8 mouse cellular contexts compared by ENCODE assay signal in the genomic region with DNA sequence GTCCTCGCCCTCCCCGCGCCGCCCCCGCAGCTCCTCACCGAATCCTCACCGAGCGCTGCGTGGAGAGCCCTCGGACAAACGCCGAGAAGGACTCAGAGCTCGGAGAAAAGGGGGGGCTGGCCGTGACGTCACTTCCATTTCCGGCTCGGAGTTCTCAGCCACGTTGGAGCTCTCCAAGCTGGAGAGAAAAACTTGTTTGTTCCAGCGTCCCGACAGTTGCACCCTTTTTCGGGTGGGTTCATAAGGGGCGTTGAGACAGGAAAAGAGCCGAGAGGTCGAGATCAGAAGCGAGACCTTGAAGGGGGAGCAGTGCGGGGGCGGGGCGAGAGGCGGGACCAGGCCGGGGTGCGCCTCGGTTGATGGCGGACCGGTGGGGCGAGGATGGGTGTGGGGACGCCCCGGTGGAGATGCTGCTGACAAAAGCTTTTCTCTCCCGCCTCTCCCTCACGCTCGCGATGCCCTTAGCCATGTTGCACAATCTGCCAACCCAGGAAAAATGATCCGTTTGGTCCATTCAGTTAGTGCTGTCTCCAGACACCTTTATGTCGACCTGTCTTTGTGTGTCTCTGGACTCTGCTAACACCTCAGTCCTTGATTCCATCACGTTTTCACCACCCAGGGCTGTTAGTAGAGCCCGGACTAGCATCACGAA. TPM values are rescaled to one million over a fixed set of nuclear protein-coding genes. Genes with fewer than 3 reads are reported as not detected.
DNase-seq lines count a peak whose midpoint lies in the region; ATAC-seq and TF ChIP-seq lines count a peak whose summit lies in the region.

Gene Zfp266 (minus strand): TSS at position 112 of the 652 bp plus-strand sequence.

- peaks cover 7 to 42% of the 10 kb centered on the region in 2 experiments for H3K36me3 ChIP-seq in MEL (ENCODE audit: control insufficient read depth in 1 of 2, insufficient read depth in 2 of 2, low read length in 2 of 2)
- peaks cover 4% of the 10 kb centered on the region; the same call in 1 of the 2 replicates for H3K36me3 ChIP-seq in forebrain, postnatal 0 days (ENCODE audit: insufficient read depth)
- peaks cover 3% of the 10 kb centered on the region; the same call in 1 of the 2 replicates for H3K36me3 ChIP-seq in neural tube, embryonic 15.5 days

- peak within 1 kb of the TSS; percentile 82 for H3K9ac ChIP-seq in MEL (ENCODE audit: control insufficient read depth, low read depth, low read length, poor library complexity, severe bottlenecking)
- H3K9ac ChIP-seq in forebrain, postnatal 0 days: peak within 1 kb of the TSS; percentile 93
- H3K9ac ChIP-seq in neural tube, embryonic 15.5 days (replicated peaks): peak within 1 kb of the TSS; percentile 91

- no peaks in the 10 kb centered on the region for H3K9me3 ChIP-seq in MEL (replicated peaks; ENCODE audit: insufficient read depth, low read length)
- no peaks in the 10 kb centered on the region for H3K9me3 ChIP-seq in forebrain, postnatal 0 days (ENCODE audit: low read length)
- no peaks in the 10 kb centered on the region for H3K9me3 ChIP-seq in neural tube, embryonic 15.5 days (replicated peaks)

- H3K79me2 ChIP-seq in MEL (ENCODE audit: control insufficient read depth, insufficient read depth, low read length, poor library complexity): peaks cover 34% of the 10 kb centered on the region

- peak in 1 of 3 experiments; percentile 20; a peak in 1 of 6 replicates for TF ChIP-seq CTCF in MEL (IDR thresholded peaks at IDR 0.05 in 2 of 3, conservative IDR thresholded peaks at IDR 0.05 in 1 of 3; ENCODE audit: control insufficient read depth in 1 of 3, insufficient read depth in 1 of 3, low read depth in 2 of 3, low read length in 3 of 3, poor library complexity in 1 of 3, severe bottlenecking in 1 of 3)
- TF ChIP-seq CTCF in cerebellum, adult 2 months (IDR thresholded peaks at IDR 0.05; ENCODE audit: borderline replicate concordance, insufficient read depth, low read depth, low read length): no peak
- no peak for TF ChIP-seq CTCF in forebrain, postnatal 0 days (IDR thresholded peaks at IDR 0.05; ENCODE audit: low read depth)
- no peak for TF ChIP-seq CTCF in layer of hippocampus, adult 2 months (conservative IDR thresholded peaks at IDR 0.05)
- no peak for TF ChIP-seq CTCF in lung, adult 2 months (IDR thresholded peaks at IDR 0.05; ENCODE audit: insufficient read depth, low read length)

- H3K4me2 ChIP-seq in forebrain, postnatal 0 days (ENCODE audit: low read depth): peak within 1 kb of the TSS; percentile 76
- peak within 1 kb of the TSS; percentile 81 for H3K4me2 ChIP-seq in neural tube, embryonic 15.5 days

- H3K27ac ChIP-seq in MEL (ENCODE audit: control insufficient read depth, low read depth, low read length): peak within 1 kb of the TSS; percentile 94
- H3K27ac ChIP-seq in cerebellum, adult 2 months (ENCODE audit: insufficient read depth, low read length): peak within 1 kb of the TSS; percentile 91
- H3K27ac ChIP-seq in forebrain, postnatal 0 days (ENCODE audit: low read depth, low read length): peak within 1 kb of the TSS; percentile 97
- H3K27ac ChIP-seq in layer of hippocampus, adult 2 months: peak within 1 kb of the TSS; percentile 98
- peak within 1 kb of the TSS; percentile 98 for H3K27ac ChIP-seq in neural tube, embryonic 15.5 days (replicated peaks)

- no peaks in the 10 kb centered on the region for H3K27me3 ChIP-seq in MEL (ENCODE audit: control insufficient read depth in 1 of 2, insufficient read depth in 2 of 2, low read length in 2 of 2)
- H3K27me3 ChIP-seq in cerebellum, adult 2 months (ENCODE audit: control insufficient read depth, insufficient read depth, low read length): no peaks in the 10 kb centered on the region
- H3K27me3 ChIP-seq in forebrain, postnatal 0 days (ENCODE audit: insufficient read depth, low read length): no peaks in the 10 kb centered on the region
- no peaks in the 10 kb centered on the region for H3K27me3 ChIP-seq in neural tube, embryonic 15.5 days (replicated peaks)

- TF ChIP-seq POLR2A in MEL (IDR thresholded peaks at IDR 0.05; ENCODE audit: control insufficient read depth in 1 of 2, insufficient read depth in 1 of 2, low read depth in 1 of 2, low read length in 2 of 2, poor library complexity in 1 of 2): peak; percentile 98 to 99
- peak; percentile 60; the same call in 1 of the 2 replicates for TF ChIP-seq POLR2A in cerebellum, adult 2 months (IDR thresholded peaks at IDR 0.05; ENCODE audit: borderline replicate concordance, insufficient read depth, low read length)
- peak; percentile 55; the same call in 1 of the 2 replicates for TF ChIP-seq POLR2A in lung, adult 2 months (IDR thresholded peaks at IDR 0.05; ENCODE audit: borderline replicate concordance, extremely low read depth, low read depth, low read length)

- peak in 1 of 2 experiments; percentile 22; a peak in 2 of 4 replicates for TF ChIP-seq EP300 in MEL (IDR thresholded peaks at IDR 0.05; ENCODE audit: low read depth in 1 of 2, low read length in 2 of 2)

- ATAC-seq in forebrain, postnatal 0 days: peak; percentile 94
- ATAC-seq in neural tube, embryonic 15.5 days (ENCODE audit: low FRiP score): peak; percentile 93

- TF ChIP-seq RAD21 in MEL (IDR thresholded peaks at IDR 0.05; ENCODE audit: low read depth, low read length): no peak

- DNase-seq in MEL (ENCODE audit: low read depth, low spot score): peak; percentile 99
- peak; percentile 93 to 95 for DNase-seq in cerebellum, adult 2 months
- peak; percentile 93 for DNase-seq in forebrain, postnatal 0 days
- DNase-seq in heart, postnatal 4 days: peak; percentile 93
- DNase-seq in layer of hippocampus, adult 2 months (ENCODE audit: low spot score in 2 of 2): peak; percentile 90
- peak; percentile 94 for DNase-seq in lung, adult 2 months
- DNase-seq in testis, postnatal 10 days (ENCODE audit: low spot score): peak; percentile 95

- H3K4me3 ChIP-seq in MEL (ENCODE audit: control insufficient read depth in 1 of 2, insufficient read depth in 1 of 2, low read depth in 2 of 2, low read length in 2 of 2): peak within 1 kb of the TSS; percentile 77 to 93
- peak within 1 kb of the TSS; percentile 97 for H3K4me3 ChIP-seq in cerebellum, adult 2 months (replicated peaks; ENCODE audit: insufficient read depth, low read depth, low read length)
- H3K4me3 ChIP-seq in forebrain, postnatal 0 days (ENCODE audit: low read depth, low read length): peak within 1 kb of the TSS; percentile 81
- peak within 1 kb of the TSS; percentile 84 for H3K4me3 ChIP-seq in layer of hippocampus, adult 2 months
- peak within 1 kb of the TSS; percentile 85 for H3K4me3 ChIP-seq in lung, adult 2 months (replicated peaks; ENCODE audit: extremely low read depth, low read depth, low read length)
- H3K4me3 ChIP-seq in neural tube, embryonic 15.5 days (replicated peaks): peak within 1 kb of the TSS; percentile 85

- H3K4me1 ChIP-seq in MEL (ENCODE audit: control insufficient read depth in 1 of 2, insufficient read depth in 2 of 2, low read length in 2 of 2): peaks cover 21 to 42% of the 10 kb centered on the region in 2 experiments
- 0 out of 2 replicates have a peak, but pooled peaks cover 2% of the 10 kb centered on the region for H3K4me1 ChIP-seq in cerebellum, adult 2 months (ENCODE audit: control insufficient read depth, insufficient read depth, low read length)
- peaks cover 26% of the 10 kb centered on the region for H3K4me1 ChIP-seq in forebrain, postnatal 0 days (ENCODE audit: insufficient read depth)
- H3K4me1 ChIP-seq in lung, adult 2 months (ENCODE audit: control insufficient read depth, insufficient read depth, low read length): peaks cover 7% of the 10 kb centered on the region
- H3K4me1 ChIP-seq in neural tube, embryonic 15.5 days: peaks cover 36% of the 10 kb centered on the region

- WGBS in cerebellum, adult 2 months: under 1% methylated on average over 46 of the region's 46 CpGs
- under 1% methylated on average over 46 of the region's 46 CpGs for WGBS in forebrain, postnatal 0 days
- under 1% methylated on average over 46 of the region's 46 CpGs for WGBS in lung, adult 2 months
- WGBS in neural tube, embryonic 15.5 days: 0% methylated on average over 46 of the region's 46 CpGs

TF ChIP-seq in MEL, 35 proteins besides CTCF, POLR2A, EP300 and RAD21 (continues in another document):
- TF ChIP-seq TAL1 (IDR thresholded peaks at IDR 0.05; ENCODE audit: low read length) (no peak), GABPA (IDR thresholded peaks at IDR 0.05; ENCODE audit: low read depth, low read length) (peak; percentile 61; the same call in 1 of the 2 replicates), ELF1 (IDR thresholded peaks at IDR 0.05; ENCODE audit: low read depth, low read length) (peak; percentile 70; the same call in 1 of the 2 replicates), NRF1 (IDR thresholded peaks at IDR 0.05; ENCODE audit: insufficient read depth, low read depth, low read length, poor library complexity, severe bottlenecking) (peak; percentile 31; the same call in 1 of the 2 replicates), ZNF384 (IDR thresholded peaks at IDR 0.05; ENCODE audit: low read depth, low read length) (no peak), TBP (IDR thresholded peaks at IDR 0.05; ENCODE audit: low read depth, low read length) (peak; percentile 91), GATA1 (IDR thresholded peaks at IDR 0.05; ENCODE audit: low read depth, low read length) (no peak), MEF2A (IDR thresholded peaks at IDR 0.05; ENCODE audit: extremely low read depth, insufficient replicate concordance, low read depth, low read length, poor library complexity, severe bottlenecking) (no peak), RCOR1 (IDR thresholded peaks at IDR 0.05; ENCODE audit: low read depth, low read length) (no peak), ETS1 (IDR thresholded peaks at IDR 0.05; ENCODE audit: low read depth, low read length) (peak; percentile 31; the same call in 1 of the 2 replicates), E2F4 (IDR thresholded peaks at IDR 0.05; ENCODE audit: borderline replicate concordance, low read depth, low read length) (no peak), BHLHE40 (IDR thresholded peaks at IDR 0.05; ENCODE audit: borderline replicate concordance, low read depth, low read length) (0 out of 2 replicates have a peak, but pooled peaks have one; percentile 58), HCFC1 (IDR thresholded peaks at IDR 0.05; ENCODE audit: low read depth, low read length) (peak; percentile 88), CHD1 (IDR thresholded peaks at IDR 0.05; ENCODE audit: low read depth, low read length) (no peak)

RNA-seq across cellular contexts. Expression of gene Zfp266, which starts in this region (rescaled TPM):
- 68.1 and 88.0 TPM in 2 replicates for total RNA-seq in MEL (2012; rRNA removed)
- polyA plus RNA-seq in MEL (2012; ENCODE audit: insufficient read depth in 1 of 2, insufficient read length in 2 of 2, low read depth in 1 of 2, low replicate concordance in 2 of 2, missing spikeins in 1 of 2): 10 to 100 TPM; 30.7 to 31.5 TPM
- polyA plus RNA-seq in cerebellum, adult 2 months (2012; rRNA removed): 19.5 and 23.6 TPM in 2 replicates
- 123 and 156 TPM in 2 replicates for total RNA-seq in forebrain, postnatal 0 days (2014; rRNA removed)
- 44.3 and 57.1 TPM in 2 replicates for polyA plus RNA-seq in forebrain, postnatal 0 days (2015; fragmentation: Nextera tagmentation; extraction: Ambion mirVana)
- total RNA-seq in heart, postnatal 4 days (2021): 10 to 100 TPM; 42.3 to 45.1 TPM
- total RNA-seq in layer of hippocampus, adult 2 months (2021): 10 to 100 TPM; 39.8 to 45.1 TPM
- 6.6 and 8.9 TPM in 2 replicates for polyA plus RNA-seq in lung, adult 2 months (2012; rRNA removed)
- polyA plus RNA-seq in neural tube, embryonic 15.5 days (2015; fragmentation: Nextera tagmentation; extraction: Ambion mirVana): 82.9 and 91.7 TPM in 2 replicates

Comparison
In these comparisons a context has a peak if more than half of its experiments do, and no peak if none do; other contexts are left out.
1. Peak in every context shown above with its lines: DNase-seq, ATAC-seq, H3K4me3 ChIP-seq and H3K27ac ChIP-seq.